Mouse (Mus musculus): ENCODE data around the gene Ntn4.

- TF ChIP-seq CTCF (IDR thresholded peaks at IDR 0.05; ENCODE audit: borderline replicate concordance, insufficient read depth, low read depth, low read length) (no peak), POLR2A (IDR thresholded peaks at IDR 0.05; ENCODE audit: borderline replicate concordance, insufficient read depth, low read length) (no peak)
Measured at GRCm38 (mm10) chr10:93730514-93730913, 90.0 kb downstream of the Ntn4 start.

All from cerebellum, adult 2 months (tissue).